Mouse (Mus musculus): ENCODE results near the gene Ces1e. TPM values are rescaled to one million over a fixed set of nuclear protein-coding genes. Genes with fewer than 3 reads are reported as not detected.

The Ces1e gene
- 1.9 and 4.0 TPM in 2 replicates for polyA plus RNA-seq (2012; rRNA removed)

DNA sequence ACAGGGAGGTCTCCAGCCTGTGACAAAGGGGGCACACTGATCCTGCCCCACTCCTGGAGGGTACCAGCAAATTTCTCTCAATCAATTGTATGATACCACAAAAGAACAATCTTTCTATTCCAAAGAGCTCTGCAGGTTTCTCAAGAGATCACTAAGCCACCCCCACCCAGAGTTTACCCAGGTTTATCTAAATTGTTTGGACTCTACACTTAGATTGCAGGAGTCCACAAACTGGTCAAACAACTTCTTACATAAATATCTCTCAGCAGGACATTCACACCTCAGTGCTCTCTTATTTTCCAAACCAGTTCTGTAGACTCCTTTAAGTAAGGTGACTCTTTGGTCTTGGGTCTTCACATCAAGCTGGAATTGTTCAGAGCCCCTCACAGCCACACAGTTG lies at the start of gene Ces1e:
Gene Ces1e, minus strand, starts transcription at position 174 of the 400 bp plus-strand sequence.
- peak within 1 kb of the TSS; percentile 93 for H3K27ac ChIP-seq (ENCODE audit: insufficient read depth, low read depth, low read length)

GRCm38 (mm10) chr8:93278176-93278805 lies 48.9 kb upstream of the Ces1e start:
- Histone ChIP-seq H3K36me3 (ENCODE audit: control insufficient read depth, insufficient read depth, low read length) (no peaks in the 10 kb centered on the region; the same call in 1 of the 2 replicates), H3K4me3 (ENCODE audit: low read depth, low read length) (peak overlapping the region; percentile 27; the same call in 1 of the 2 replicates), H3K27me3 (ENCODE audit: control insufficient read depth, insufficient read depth, low read length) (no peaks in the 10 kb centered on the region), H3K4me1 (ENCODE audit: control insufficient read depth, insufficient read depth, insufficient read length, low read length) (peaks cover 33% of the 10 kb centered on the region; the same call in 1 of the 2 replicates), H3K27ac (ENCODE audit: insufficient read depth, low read depth, low read length) (peak overlapping the region; percentile 68; the same call in 1 of the 2 replicates)
- TF ChIP-seq CTCF (IDR thresholded peaks at IDR 0.05; ENCODE audit: extremely low read depth, insufficient read length, insufficient replicate concordance, low read depth, low read length), result no peak
- TF ChIP-seq POLR2A (IDR thresholded peaks at IDR 0.05; ENCODE audit: low read depth, low read length), result no peak
- 57% methylated on average over 4 of the region's 4 CpGs for WGBS

More for the DNA sequence above, at the start of gene Ces1e:
- TF ChIP-seq CTCF (IDR thresholded peaks at IDR 0.05; ENCODE audit: extremely low read depth, insufficient read length, insufficient replicate concordance, low read depth, low read length) (no peak), POLR2A (IDR thresholded peaks at IDR 0.05; ENCODE audit: low read depth, low read length) (no peak)
- H3K4me1 ChIP-seq (ENCODE audit: control insufficient read depth, insufficient read depth, insufficient read length, low read length), result peaks cover 9% of the 10 kb centered on the region; the same call in 1 of the 2 replicates
- H3K4me3 ChIP-seq (ENCODE audit: low read depth, low read length), result peak within 1 kb of the TSS; percentile 48
- H3K27me3 ChIP-seq (ENCODE audit: control insufficient read depth, insufficient read depth, low read length), result no peaks in the 10 kb centered on the region
- H3K36me3 ChIP-seq (ENCODE audit: control insufficient read depth, insufficient read depth, low read length), result no peaks in the 10 kb centered on the region

DNA sequence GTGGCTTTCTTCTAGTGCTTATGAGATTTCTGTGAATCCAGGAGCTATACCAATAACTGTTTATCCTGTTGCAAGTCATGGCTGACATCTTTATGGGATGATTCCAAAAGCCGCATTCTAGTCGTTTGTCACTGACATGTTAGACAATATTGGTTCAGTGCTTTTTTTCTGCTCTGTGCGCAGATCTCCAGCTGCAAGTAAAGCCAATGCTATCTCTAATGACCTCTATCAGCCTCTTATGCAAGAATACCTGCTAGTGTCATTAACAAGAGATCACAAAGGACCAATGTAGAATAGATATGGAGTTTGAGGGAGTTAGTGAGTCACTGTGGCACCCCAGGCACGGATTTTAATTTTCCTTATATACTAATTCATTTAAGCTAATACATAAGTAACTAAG lies 45.2 kb upstream of the Ces1e start:
- Histone ChIP-seq H3K27ac (ENCODE audit: insufficient read depth, low read depth, low read length) (peak overlapping the region; percentile 11; the same call in 1 of the 2 replicates), H3K4me3 (ENCODE audit: low read depth, low read length) (no peak overlapping the region), H3K36me3 (ENCODE audit: control insufficient read depth, insufficient read depth, low read length) (peaks cover 4% of the 10 kb centered on the region; the same call in 1 of the 2 replicates), H3K27me3 (ENCODE audit: control insufficient read depth, insufficient read depth, low read length) (no peaks in the 10 kb centered on the region), H3K4me1 (ENCODE audit: control insufficient read depth, insufficient read depth, insufficient read length, low read length) (peaks cover 39% of the 10 kb centered on the region; the same call in 1 of the 2 replicates)
- no peak for TF ChIP-seq CTCF (IDR thresholded peaks at IDR 0.05; ENCODE audit: extremely low read depth, insufficient read length, insufficient replicate concordance, low read depth, low read length)
- TF ChIP-seq POLR2A (IDR thresholded peaks at IDR 0.05; ENCODE audit: low read depth, low read length), result no peak
- WGBS, result 68% methylated on average over 4 of the region's 4 CpGs

DNA sequence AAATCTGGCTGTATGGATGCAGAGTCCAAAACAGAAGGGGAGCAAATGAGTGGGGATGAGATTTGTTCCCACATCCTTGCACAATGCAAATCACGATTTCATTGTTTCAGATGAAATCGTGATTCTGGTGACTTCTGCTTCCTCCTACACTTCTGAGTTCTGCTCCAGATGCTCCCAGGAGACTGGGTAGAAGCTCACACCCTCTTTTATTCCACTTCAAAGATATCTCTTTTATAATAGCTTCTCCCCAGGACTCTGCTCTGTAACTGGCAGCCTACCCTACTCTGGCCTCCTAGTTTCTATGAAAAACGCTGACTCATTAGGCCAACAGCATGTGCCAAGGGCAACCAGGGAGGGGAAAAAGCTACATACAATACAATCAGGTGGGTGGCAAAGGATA lies 43.9 kb upstream of the Ces1e start:
- Histone ChIP-seq H3K27ac (ENCODE audit: insufficient read depth, low read depth, low read length) (peak overlapping the region; percentile 67), H3K4me1 (ENCODE audit: control insufficient read depth, insufficient read depth, insufficient read length, low read length) (peaks cover 30% of the 10 kb centered on the region; the same call in 1 of the 2 replicates), H3K4me3 (ENCODE audit: low read depth, low read length) (no peak overlapping the region), H3K27me3 (ENCODE audit: control insufficient read depth, insufficient read depth, low read length) (no peaks in the 10 kb centered on the region), H3K36me3 (ENCODE audit: control insufficient read depth, insufficient read depth, low read length) (peaks cover 4% of the 10 kb centered on the region; the same call in 1 of the 2 replicates)
- no peak for TF ChIP-seq CTCF (IDR thresholded peaks at IDR 0.05; ENCODE audit: extremely low read depth, insufficient read length, insufficient replicate concordance, low read depth, low read length)
- TF ChIP-seq POLR2A (IDR thresholded peaks at IDR 0.05; ENCODE audit: low read depth, low read length), result no peak
- WGBS, result 23% methylated on average over 3 of the region's 3 CpGs

DNA sequence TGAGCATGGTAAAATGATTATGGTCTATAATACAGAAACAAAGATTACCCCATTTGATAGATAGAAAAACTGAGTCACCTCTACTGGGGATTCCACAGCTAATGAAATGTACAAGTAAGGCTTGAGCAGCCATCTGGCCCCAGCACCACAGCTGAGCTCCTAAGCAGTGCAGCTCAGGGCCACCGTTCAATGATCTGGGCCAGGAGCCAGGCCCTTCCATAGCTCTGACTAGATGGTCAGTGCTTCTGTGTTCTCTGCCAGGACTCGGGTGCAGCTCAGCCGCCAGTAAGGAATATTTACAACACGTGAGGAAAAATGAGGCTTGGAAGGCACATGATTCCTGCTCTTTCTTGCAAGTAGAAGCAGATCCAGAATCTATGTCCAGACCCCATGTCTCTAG lies 43.3 kb upstream of the Ces1e start:
- WGBS, result 16% methylated on average over 4 of the region's 4 CpGs
- peak overlapping the region; percentile 48; the same call in 1 of the 2 replicates for H3K27ac ChIP-seq (ENCODE audit: insufficient read depth, low read depth, low read length)

DNA sequence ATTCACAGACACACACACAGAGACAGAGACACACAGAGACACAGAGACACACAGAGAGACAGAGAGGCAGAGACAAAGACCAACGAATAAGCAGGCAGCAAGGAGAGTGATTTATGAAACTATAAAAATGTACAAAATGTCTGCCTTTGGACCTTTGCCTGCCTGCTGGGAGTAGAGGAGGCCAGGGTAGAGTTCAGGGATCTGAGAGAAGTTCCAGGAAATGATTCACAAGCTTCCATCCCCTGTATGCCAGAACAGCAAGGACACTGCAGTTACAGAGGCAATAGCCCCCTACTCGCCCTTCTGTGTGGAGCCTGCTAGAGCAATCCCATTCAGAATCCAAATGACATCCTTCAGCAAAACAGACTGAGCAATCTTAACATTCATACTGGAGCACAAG lies 32.0 kb upstream of the Ces1e start:
- Histone ChIP-seq H3K27ac (ENCODE audit: insufficient read depth, low read depth, low read length) (peak overlapping the region; percentile 62), H3K27me3 (ENCODE audit: control insufficient read depth, insufficient read depth, low read length) (no peaks in the 10 kb centered on the region), H3K36me3 (ENCODE audit: control insufficient read depth, insufficient read depth, low read length) (peaks cover 12% of the 10 kb centered on the region; the same call in 1 of the 2 replicates), H3K4me3 (ENCODE audit: low read depth, low read length) (no peak overlapping the region), H3K4me1 (ENCODE audit: control insufficient read depth, insufficient read depth, insufficient read length, low read length) (peaks cover 17% of the 10 kb centered on the region; the same call in 1 of the 2 replicates)
- WGBS, result 36% methylated on average over 2 of the region's 2 CpGs
- TF ChIP-seq POLR2A (IDR thresholded peaks at IDR 0.05; ENCODE audit: low read depth, low read length) (no peak), CTCF (IDR thresholded peaks at IDR 0.05; ENCODE audit: extremely low read depth, insufficient read length, insufficient replicate concordance, low read depth, low read length) (no peak)

More for the DNA sequence above, 43.3 kb upstream of the Ces1e start:
- TF ChIP-seq POLR2A (IDR thresholded peaks at IDR 0.05; ENCODE audit: low read depth, low read length) (no peak), CTCF (IDR thresholded peaks at IDR 0.05; ENCODE audit: extremely low read depth, insufficient read length, insufficient replicate concordance, low read depth, low read length) (no peak)
- Histone ChIP-seq H3K4me1 (ENCODE audit: control insufficient read depth, insufficient read depth, insufficient read length, low read length) (peaks cover 30% of the 10 kb centered on the region; the same call in 1 of the 2 replicates), H3K27me3 (ENCODE audit: control insufficient read depth, insufficient read depth, low read length) (no peaks in the 10 kb centered on the region), H3K36me3 (ENCODE audit: control insufficient read depth, insufficient read depth, low read length) (peaks cover 4% of the 10 kb centered on the region; the same call in 1 of the 2 replicates), H3K4me3 (ENCODE audit: low read depth, low read length) (no peak overlapping the region)

DNA sequence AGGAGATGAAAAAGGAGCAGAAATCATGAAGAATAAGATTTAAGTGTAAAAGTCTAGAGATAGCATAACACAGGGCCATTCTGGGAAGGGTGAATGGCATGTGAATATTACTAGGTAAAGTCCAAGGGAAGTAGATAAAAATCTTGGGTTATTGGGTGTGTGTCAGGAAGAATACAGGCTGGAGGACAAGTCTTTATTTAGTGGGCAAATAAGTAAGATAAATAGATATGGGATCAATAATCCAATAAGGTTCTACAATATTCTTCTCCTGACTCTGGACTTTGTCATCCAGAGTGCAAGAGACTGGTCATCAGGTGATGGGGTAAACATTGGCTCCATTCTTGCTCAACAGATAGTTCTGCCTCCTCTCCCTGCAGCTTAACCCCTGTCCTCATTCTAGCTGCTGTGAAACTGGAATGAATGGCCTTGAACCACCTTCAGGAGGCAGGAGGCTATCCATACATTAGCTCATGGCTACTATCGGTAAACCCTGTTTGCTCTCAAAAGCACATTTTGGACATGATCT lies 23.0 kb upstream of the Ces1e start:
- 89% methylated on average over 1 of the region's 1 CpGs for WGBS
- Histone ChIP-seq H3K27me3 (ENCODE audit: control insufficient read depth, insufficient read depth, low read length) (no peaks in the 10 kb centered on the region), H3K27ac (ENCODE audit: insufficient read depth, low read depth, low read length) (no peak overlapping the region), H3K36me3 (ENCODE audit: control insufficient read depth, insufficient read depth, low read length) (0 out of 2 replicates have a peak, but pooled peaks cover 11% of the 10 kb centered on the region), H3K4me1 (ENCODE audit: control insufficient read depth, insufficient read depth, insufficient read length, low read length) (peaks cover 6% of the 10 kb centered on the region; the same call in 1 of the 2 replicates), H3K4me3 (ENCODE audit: low read depth, low read length) (no peak overlapping the region)
- TF ChIP-seq POLR2A (IDR thresholded peaks at IDR 0.05; ENCODE audit: low read depth, low read length), result no peak
- TF ChIP-seq CTCF (IDR thresholded peaks at IDR 0.05; ENCODE audit: extremely low read depth, insufficient read length, insufficient replicate concordance, low read depth, low read length), result no peak

All from small intestine, adult 2 months (tissue).